Mouse (Mus musculus) embryonic facial prominence, embryonic 11.5 days (tissue): ENCODE results near the gene Dus4l. TPM values are rescaled to one million over a fixed set of nuclear protein-coding genes. Genes with fewer than 3 reads are reported as not detected.
"Not testable (repeated sequence)": the region's sequence is repeated elsewhere in the genome, so short reads cannot be mapped to it uniquely, and the experiment has no call there.

Source experiments
- ATAC-seq: fragments of 200-750 bp; cut with Nextera tagmentation; replicated peaks from 2 replicates; pipeline ENCODE4 v1.8.0; 2017; ENCODE audit warnings: low read depth; ENCODE audit not compliant: insufficient number of reproducible peaks, low FRiP score, low TSS enrichment
- DNase-seq: peaks from one replicate; pipeline ENCODE4 v3.0.0-alpha.2; 2015; ENCODE audit warnings: low spot score
- H3K27ac ChIP-seq: fragments of 300-500 bp; sonication (generic); replicated peaks from 2 replicates; pipeline ENCODE4 v1.5.1; 2014; ENCODE audit warnings: mild to moderate bottlenecking, low read depth, low read length, control low read depth
- H3K27me3 ChIP-seq: fragments of 300-500 bp; sonication (generic); 2 replicates; pipeline ENCODE4 v1.6.1; 2014; ENCODE audit warnings: mild to moderate bottlenecking, low read length, moderate library complexity, mixed read lengths; ENCODE audit not compliant: control insufficient read depth, insufficient read depth
- H3K36me3 ChIP-seq: fragments of 300-500 bp; sonication (generic); replicated peaks from 2 replicates; pipeline ENCODE4 v1.6.1; 2014; ENCODE audit warnings: low read depth, mild to moderate bottlenecking, low read length, moderate library complexity, mixed read lengths; ENCODE audit not compliant: control insufficient read depth, insufficient read depth
- H3K4me1 ChIP-seq: fragments of 300-500 bp; sonication (generic); 2 replicates; pipeline ENCODE4 v1.6.1; 2014; ENCODE audit warnings: low read length, mixed read lengths; ENCODE audit not compliant: control insufficient read depth, insufficient read depth
- H3K4me2 ChIP-seq: fragments of 300-500 bp; sonication (generic); 2 replicates; pipeline ENCODE4 v1.6.1; 2014; ENCODE audit warnings: low read depth, mild to moderate bottlenecking, control low read depth, low read length, moderate library complexity
- H3K4me3 ChIP-seq: fragments of 300-500 bp; sonication (generic); 2 replicates; pipeline ENCODE4 v1.5.1; 2014; ENCODE audit warnings: low read depth, low read length, control low read depth
- H3K9ac ChIP-seq: fragments of 300-500 bp; sonication (generic); replicated peaks from 2 replicates; pipeline ENCODE4 v1.6.1; 2014; ENCODE audit warnings: mild to moderate bottlenecking, control low read depth, low read length
- H3K9me3 ChIP-seq: fragments of 300-500 bp; sonication (generic); replicated peaks from 2 replicates; pipeline ENCODE4 v1.6.1; 2016; ENCODE audit warnings: mild to moderate bottlenecking, low read length, inconsistent platforms, mixed read lengths; ENCODE audit not compliant: control insufficient read depth
- WGBS: fragments of 180-500 bp; shearing (Covaris S2); extraction: QIAGEN DNeasy Blood & Tissue Kit; methylation state at CpG from one replicate; pipeline ENCODE4 v1.1.7; 2014; 5-methylcytosine and 5-hydroxymethylcytosine counted together
- polyA plus RNA-seq: library from polyadenylated mRNA; unstranded; fragments of >200 nt; fragmentation: Nextera tagmentation; extraction: Ambion mirVana; gene quantifications from 2 replicates; pipeline ENCODE4 v1.2.1, GENCODE M21; 2014

Gene Dus4l
- polyA plus RNA-seq, 1 experiment from 2014 or later, result 10.3 TPM

GRCm38 (mm10) chr12:31656841-31657240, 2.2 kb upstream of the Dus4l start:
- Histone ChIP-seq H3K4me1 (no peaks in the 10 kb centered on the region), H3K4me3 (no peak overlapping the region), H3K4me2 (no peak overlapping the region), H3K9me3 (no peaks in the 10 kb centered on the region), H3K36me3 (no peaks in the 10 kb centered on the region), H3K27me3 (no peaks in the 10 kb centered on the region), H3K27ac (no peak overlapping the region), H3K9ac (no peak overlapping the region)
- ATAC-seq (no peak), DNase-seq (no peak)
- WGBS, result 97% methylated on average over 2 of the region's 2 CpGs

DNA sequence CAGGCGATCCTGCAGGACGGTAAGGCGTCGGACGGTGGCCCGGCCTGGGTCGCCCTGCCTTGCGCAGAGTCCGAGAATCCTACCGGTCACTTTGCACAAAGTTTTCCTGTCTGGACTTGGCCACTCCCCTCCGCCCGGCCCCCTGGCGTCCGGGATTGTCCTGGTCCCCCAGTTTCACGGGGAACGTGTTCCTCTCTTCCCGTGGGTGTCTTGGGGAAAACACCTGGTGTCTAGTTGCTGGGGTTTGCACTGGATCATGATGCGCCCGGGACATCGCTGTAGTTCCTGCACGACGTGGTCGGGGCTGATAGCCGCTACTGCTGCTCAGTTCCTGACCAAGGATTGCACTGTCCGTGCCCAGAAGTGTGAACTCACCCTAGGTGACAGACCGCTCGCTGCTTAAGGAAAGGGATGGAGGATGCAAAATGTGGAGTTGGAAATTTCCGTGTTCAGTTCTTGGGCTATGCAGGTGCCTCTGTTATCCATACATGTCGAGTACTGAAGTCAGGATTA, 395 bp upstream of the Dus4l start:
- H3K9ac ChIP-seq, result peak overlapping the region; percentile 89
- no peak for DNase-seq
- no peaks in the 10 kb centered on the region for H3K27me3 ChIP-seq
- no peaks in the 10 kb centered on the region for H3K36me3 ChIP-seq
- peak overlapping the region; percentile 65 for H3K4me2 ChIP-seq
- under 1% methylated on average over 29 of the region's 29 CpGs for WGBS
- peak; percentile 86 for ATAC-seq
- H3K4me3 ChIP-seq, result peak overlapping the region; percentile 90
- H3K9me3 ChIP-seq, result no peaks in the 10 kb centered on the region
- H3K27ac ChIP-seq, result no peak overlapping the region
- no peaks in the 10 kb centered on the region for H3K4me1 ChIP-seq

GRCm38 (mm10) chr12:31653611-31654010, 1.0 kb downstream of the Dus4l start:
- 73% methylated on average over 5 of the region's 5 CpGs for WGBS
- Histone ChIP-seq H3K9me3 (no peaks in the 10 kb centered on the region), H3K27ac (no peak overlapping the region), H3K4me1 (no peaks in the 10 kb centered on the region), H3K36me3 (no peaks in the 10 kb centered on the region), H3K4me2 (no peak overlapping the region), H3K4me3 (no peak overlapping the region), H3K27me3 (no peaks in the 10 kb centered on the region), H3K9ac (no peak overlapping the region)
- ATAC-seq (no peak), DNase-seq (no peak)

DNA sequence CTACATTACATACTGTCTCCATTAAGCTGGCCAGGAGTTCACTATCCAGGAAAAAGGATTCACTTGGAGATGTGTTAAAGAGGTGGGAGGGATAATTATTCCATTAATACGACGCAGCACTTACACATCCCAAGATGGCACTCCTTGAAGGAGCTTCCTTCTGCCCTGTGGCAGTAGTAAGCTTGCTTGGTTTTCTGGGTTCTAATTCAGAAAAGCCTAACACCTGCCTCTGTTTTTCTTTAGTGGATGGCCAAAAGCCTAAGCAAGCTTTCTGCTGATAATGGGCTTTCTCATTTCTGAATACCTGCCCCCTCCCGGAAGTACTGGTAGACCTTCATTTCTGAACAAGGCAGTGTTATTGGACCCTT, 19.4 kb downstream of the Dus4l start:
- Histone ChIP-seq H3K4me1 (no peaks in the 10 kb centered on the region), H3K4me3 (no peak overlapping the region), H3K27ac (no peak overlapping the region), H3K27me3 (no peaks in the 10 kb centered on the region), H3K9ac (no peak overlapping the region), H3K36me3 (no peaks in the 10 kb centered on the region), H3K9me3 (no peaks in the 10 kb centered on the region), H3K4me2 (no peak overlapping the region; the same call in 1 of the 2 replicates)
- WGBS, result 82% methylated on average over 3 of the region's 3 CpGs
- ATAC-seq, result peak; percentile 29; the same call in 1 of the 2 replicates
- DNase-seq, result no peak

GRCm38 (mm10) chr12:31634343-31635239, 20.0 kb downstream of the Dus4l start, which contains the start of gene Bcap29:
TSS of gene Bcap29 (minus strand) at chr12:31634658.
- Histone ChIP-seq H3K4me2 (peak within 1 kb of the TSS; percentile 81), H3K27me3 (no peaks in the 10 kb centered on the region), H3K4me3 (peak within 1 kb of the TSS; percentile 55), H3K4me1 (no peaks in the 10 kb centered on the region), H3K9me3 (no peaks in the 10 kb centered on the region), H3K9ac (peak within 1 kb of the TSS; percentile 88), H3K27ac (peak within 1 kb of the TSS; percentile 35), H3K36me3 (no peaks in the 10 kb centered on the region)
- DNase-seq, result peak; percentile 83
- peak; percentile 83 for ATAC-seq
- 2% methylated on average over 72 of the region's 73 CpGs for WGBS

- H3K27ac ChIP-seq, result no peak overlapping the region; the same call in 1 of the 2 replicates
- H3K4me3 ChIP-seq, result peak overlapping the region; percentile 55
- H3K4me2 ChIP-seq, result peak overlapping the region; percentile 81
- H3K36me3 ChIP-seq, result no peaks in the 10 kb centered on the region
- H3K9ac ChIP-seq, result peak overlapping the region; percentile 88
- H3K9me3 ChIP-seq, result no peaks in the 10 kb centered on the region
- ATAC-seq (no peak), DNase-seq (peak; percentile 56)
- whole genome bisulfite sequencing, result 12% methylated on average over 13 of the region's 13 CpGs
- H3K4me1 ChIP-seq, result no peaks in the 10 kb centered on the region
- no peaks in the 10 kb centered on the region for H3K27me3 ChIP-seq
Observed at GRCm38 (mm10) chr12:31633970-31634342, 20.7 kb downstream of the Dus4l start.

GRCm38 (mm10) chr12:31628396-31628795, 26.2 kb downstream of the Dus4l start:
- H3K9me3 ChIP-seq, H3K4me3 ChIP-seq, H3K36me3 ChIP-seq, H3K4me2 ChIP-seq, H3K27ac ChIP-seq, H3K27me3 ChIP-seq, H3K9ac ChIP-seq, DNase-seq, H3K4me1 ChIP-seq, ATAC-seq: not testable (repeated sequence)
- 90% methylated on average over 9 of the region's 9 CpGs for WGBS

GRCm38 (mm10) chr12:31625016-31625415, 29.6 kb downstream of the Dus4l start:
- Histone ChIP-seq H3K4me1 (no peaks in the 10 kb centered on the region), H3K4me3 (no peak overlapping the region), H3K27me3 (no peaks in the 10 kb centered on the region), H3K27ac (no peak overlapping the region), H3K36me3 (no peaks in the 10 kb centered on the region), H3K9me3 (no peaks in the 10 kb centered on the region), H3K9ac (no peak overlapping the region), H3K4me2 (no peak overlapping the region)
- DNase-seq, result no peak
- WGBS, result 93% methylated on average over 1 of the region's 1 CpGs
- ATAC-seq, result no peak
